Comparison of ENCODE assay signal across 10 mouse cellular contexts in the genomic region with DNA sequence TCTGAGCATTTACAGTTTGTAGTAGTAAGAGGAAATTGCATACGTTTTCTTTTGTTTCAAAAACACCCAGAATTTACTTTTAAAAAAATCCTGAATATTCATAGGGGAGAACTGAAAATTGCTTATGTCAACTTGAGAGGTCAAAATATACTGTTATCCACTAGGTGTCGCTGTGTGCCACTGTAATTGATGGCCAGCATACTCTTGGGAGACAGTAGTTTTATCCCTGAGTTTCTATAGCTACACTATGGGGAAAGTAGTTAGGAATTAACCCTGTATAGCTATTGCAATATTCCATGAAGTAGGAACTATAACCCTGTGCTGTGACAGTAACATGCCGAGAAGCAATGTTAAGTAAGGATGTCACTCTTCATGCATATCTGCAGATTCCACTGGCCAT. TPM values are rescaled to one million over a fixed set of nuclear protein-coding genes. Genes with fewer than 3 reads are reported as not detected.
A peak's percentile ranks its signal among the peaks of the same experiment; 100 is the strongest.
DNase-seq lines count a peak whose midpoint lies in the region; ATAC-seq and TF ChIP-seq lines count a peak whose summit lies in the region.
"Had no signal": no experiment of that assay in that cellular context is flagged by ENCODE, and none has a peak within 500 bp of the region (broad histone marks: within the 10 kb centered on the region; RNA-seq: fewer than 3 reads in every experiment).

No protein-coding gene starts in this region.

- H3K4me2 ChIP-seq in embryonic facial prominence, embryonic 14.5 days (ENCODE audit: low read depth, low read length), result no peak overlapping the region
- H3K4me2 ChIP-seq: heart, embryonic 15.5 days had no signal

- no peak for ATAC-seq in embryonic facial prominence, embryonic 14.5 days (ENCODE audit: low read depth)

- H3K4me1 ChIP-seq in ES-E14 (ENCODE audit: control insufficient read depth in 2 of 2, insufficient read depth in 2 of 2, low read length in 2 of 2, poor library complexity in 1 of 2), result no peaks in the 10 kb centered on the region
- no peaks in the 10 kb centered on the region for H3K4me1 ChIP-seq in embryonic facial prominence, embryonic 14.5 days (ENCODE audit: control insufficient read depth, insufficient read depth, low read length)
- H3K4me1 ChIP-seq: heart, embryonic 15.5 days had no signal

- intact Hi-C loops in left cerebral cortex, postnatal 4 days (cut with DNase I), result loop anchor here (5.0 kb wide), 1 partner anchor 180 kb away; no protein-coding TSS in a partner anchor

- no peak overlapping the region for H3K27ac ChIP-seq in layer of hippocampus, adult 2 months
- no peak overlapping the region for H3K27ac ChIP-seq in ES-E14 (ENCODE audit: insufficient read depth, low read depth, low read length, poor library complexity, severe bottlenecking)
- no peak overlapping the region for H3K27ac ChIP-seq in embryonic facial prominence, embryonic 14.5 days (replicated peaks; ENCODE audit: low read depth, low read length)
- H3K27ac ChIP-seq: heart, embryonic 15.5 days had no signal

- H3K4me3 ChIP-seq in layer of hippocampus, adult 2 months, result no peak overlapping the region
- H3K4me3 ChIP-seq in ES-E14 (ENCODE audit: insufficient read depth in 1 of 2, low read depth in 1 of 2, low read length in 2 of 2, poor library complexity in 1 of 2, severe bottlenecking in 1 of 2), result no peak overlapping the region
- H3K4me3 ChIP-seq in embryonic facial prominence, embryonic 14.5 days (ENCODE audit: low read depth, low read length), result no peak overlapping the region
- H3K4me3 ChIP-seq: heart, embryonic 15.5 days; myocyte had no signal

- H3K36me3 ChIP-seq in ES-E14 (ENCODE audit: control insufficient read depth, insufficient read depth, low read length, poor library complexity, severe bottlenecking), result no peaks in the 10 kb centered on the region
- no peaks in the 10 kb centered on the region for H3K36me3 ChIP-seq in embryonic facial prominence, embryonic 14.5 days (ENCODE audit: control insufficient read depth, insufficient read depth, low read length)
- H3K36me3 ChIP-seq: heart, embryonic 15.5 days had no signal

- no peaks in the 10 kb centered on the region for H3K27me3 ChIP-seq in embryonic facial prominence, embryonic 14.5 days (replicated peaks; ENCODE audit: control insufficient read depth, insufficient read depth, low read length)
- H3K27me3 ChIP-seq: heart, embryonic 15.5 days had no signal

- H3K9me3 ChIP-seq in ES-E14 (ENCODE audit: control insufficient read depth, insufficient read depth, low read depth, low read length), result no peaks in the 10 kb centered on the region
- H3K9me3 ChIP-seq in embryonic facial prominence, embryonic 14.5 days (ENCODE audit: control insufficient read depth, low read length), result no peaks in the 10 kb centered on the region
- H3K9me3 ChIP-seq: heart, embryonic 15.5 days had no signal

- in situ Hi-C loops in ES-E14 (cut with MboI; ENCODE audit: low sequenced_read_pairs in 2 of 2, unreplicated experiment in 2 of 2), result no loop called here

- H3K9ac ChIP-seq in ES-E14 (ENCODE audit: insufficient read depth, low read depth, low read length, poor library complexity, severe bottlenecking), result no peak overlapping the region
- H3K9ac ChIP-seq in embryonic facial prominence, embryonic 14.5 days (ENCODE audit: low read depth, low read length), result no peak overlapping the region
- H3K9ac ChIP-seq: heart, embryonic 15.5 days had no signal

- TF ChIP-seq CTCF in layer of hippocampus, adult 2 months (conservative IDR thresholded peaks at IDR 0.05), result peak; percentile 89

- peak in 1 of 2 experiments; percentile 66 for DNase-seq in layer of hippocampus, adult 2 months (ENCODE audit: low spot score in 2 of 2)
- no peak for DNase-seq in layer of hippocampus, adult 9-10 months (ENCODE audit: low spot score)
- DNase-seq in ES-E14 (ENCODE audit: low read depth, low spot score), result peak; percentile 44
- DNase-seq in adrenal gland, adult 2 months, result peak; percentile 13
- DNase-seq in embryonic facial prominence, embryonic 14.5 days (ENCODE audit: low spot score), result peak; percentile 68
- DNase-seq in left cerebral cortex, postnatal 4 days, result peak; percentile 37
- peak; percentile 29 for DNase-seq in retina, adult 2 months (ENCODE audit: low read depth, low spot score)
- no peak for DNase-seq in ovary, postnatal 10 days (ENCODE audit: low spot score)

- WGBS in embryonic facial prominence, embryonic 14.5 days, result 29% methylated on average over 3 of the region's 3 CpGs

TF ChIP-seq in ES-E14, 5 proteins besides CTCF, POLR2A, EP300 and RAD21:
- no peak for TF ChIP-seq ZC3H11A (IDR thresholded peaks at IDR 0.05; ENCODE audit: borderline replicate concordance, low read depth, low read length)

RNA-seq across cellular contexts. Expression of a gene that starts 20.5 kb away (rescaled TPM):
- 1 to 10 TPM; 1.1 to 1.4 TPM for total RNA-seq in layer of hippocampus, adult 2 months (2021)
- total RNA-seq in ES-E14 (2012; rRNA removed), result 0.80 TPM in 1 of 2 replicates, not detected in the other
- total RNA-seq in adrenal gland, adult 2 months (2021), result not detected
- not detected in 2 replicates for polyA plus RNA-seq in adrenal gland, adult 2 months (2012; rRNA removed)
- 0.45 and 0.78 TPM in 2 replicates for polyA plus RNA-seq in embryonic facial prominence, embryonic 14.5 days (2014; fragmentation: Nextera tagmentation; extraction: Ambion mirVana)
- total RNA-seq in left cerebral cortex, postnatal 4 days (2021), result 1 to 10 TPM; 1.5 to 2.2 TPM
- polyA plus RNA-seq: myocyte had no signal

RNA-seq across cellular contexts. Expression of a gene that starts 51.4 kb away (rescaled TPM):
- under 1 TPM in 1 of 2 experiments, not detected in 1; 0.27 TPM for total RNA-seq in layer of hippocampus, adult 2 months (2021)
- not detected in 2 replicates for total RNA-seq in ES-E14 (2012; rRNA removed)
- total RNA-seq in adrenal gland, adult 2 months (2021), result 1 to 10 TPM in 1 of 2 experiments, under 1 TPM in 1; 0.69 to 1.0 TPM
- polyA plus RNA-seq in adrenal gland, adult 2 months (2012; rRNA removed), result 0.01 TPM in 1 of 2 replicates, not detected in the other
- polyA plus RNA-seq in embryonic facial prominence, embryonic 14.5 days (2014; fragmentation: Nextera tagmentation; extraction: Ambion mirVana), result 0.50 TPM in 1 of 2 replicates, not detected in the other
- under 1 TPM in 1 of 2 experiments, not detected in 1; 0.22 TPM for total RNA-seq in left cerebral cortex, postnatal 4 days (2021)
- polyA plus RNA-seq: myocyte had no signal

Comparison
In these comparisons a context has a peak if more than half of its experiments do, and no peak if none do; other contexts are left out.
1. DNase-seq: peak in ES-E14 (single experiment), adrenal gland, adult 2 months (single experiment), embryonic facial prominence, embryonic 14.5 days (single experiment), left cerebral cortex, postnatal 4 days (single experiment) and retina, adult 2 months (single experiment); none in layer of hippocampus, adult 9-10 months (single experiment) and ovary, postnatal 10 days (single experiment).